Mouse (Mus musculus) lung, adult 2 months (tissue): ENCODE data around the gene Cd177.
"Not testable (repeated sequence)": the region's sequence is repeated elsewhere in the genome, so short reads cannot be mapped to it uniquely, and the experiment has no call there.

Experiments
- CTCF ChIP-seq: fragments of 200-500 bp; IDR thresholded peaks from 2 replicates; pipeline ENCODE4 v1.5.1; 2011; ENCODE audit warnings: mild to moderate bottlenecking, low read length, control low read depth; ENCODE audit not compliant: insufficient read depth
- POLR2A ChIP-seq: fragments of 200-500 bp; IDR thresholded peaks from 2 replicates; pipeline ENCODE4 v1.6.1; 2011; ENCODE audit warnings: low read depth, mild to moderate bottlenecking, control low read depth, low read length, borderline replicate concordance; ENCODE audit errors: extremely low read depth

GRCm38 (mm10) chr7:24697891-24698290 lies 62.2 kb downstream of the Cd177 start:
- TF ChIP-seq CTCF, POLR2A: not testable (repeated sequence)
